Mouse (Mus musculus): ENCODE measurements around the gene Ice1. TPM values are rescaled to one million over a fixed set of nuclear protein-coding genes. Genes with fewer than 3 reads are reported as not detected.

Ice1 gene
- total RNA-seq, 2 experiments from 2014 or later, result 34.6 to 34.9 TPM

GRCm38 (mm10) chr13:70590248-70590762, 47.1 kb downstream of the Ice1 start:
- ATAC-seq (replicated peaks; ENCODE audit: low FRiP score, low TSS enrichment, poor library complexity, severe bottlenecking), result no peak

- peak; percentile 80 for ATAC-seq (replicated peaks; ENCODE audit: low FRiP score, low TSS enrichment, poor library complexity, severe bottlenecking)
These were observed 50.5 kb downstream of the Ice1 start for GRCm38 (mm10) chr13:70586969-70587368.

GRCm38 (mm10) chr13:70582517-70582916, 54.9 kb downstream of the Ice1 start:
- ATAC-seq (replicated peaks; ENCODE audit: low FRiP score, low TSS enrichment, poor library complexity, severe bottlenecking), result no peak

GRCm38 (mm10) chr13:70581509-70581908, 55.9 kb downstream of the Ice1 start:
- ATAC-seq (replicated peaks; ENCODE audit: low FRiP score, low TSS enrichment, poor library complexity, severe bottlenecking), result no peak

- no peak for ATAC-seq (replicated peaks; ENCODE audit: low FRiP score, low TSS enrichment, poor library complexity, severe bottlenecking)
These were observed 63.2 kb downstream of the Ice1 start for GRCm38 (mm10) chr13:70574216-70574615.

- ATAC-seq (replicated peaks; ENCODE audit: low FRiP score, low TSS enrichment, poor library complexity, severe bottlenecking), result no peak
These were observed 69.5 kb downstream of the Ice1 start for GRCm38 (mm10) chr13:70567889-70568288.

- ATAC-seq (replicated peaks; ENCODE audit: low FRiP score, low TSS enrichment, poor library complexity, severe bottlenecking), result no peak
These were observed 84.0 kb downstream of the Ice1 start for GRCm38 (mm10) chr13:70553456-70553855.

- ATAC-seq (replicated peaks; ENCODE audit: low FRiP score, low TSS enrichment, poor library complexity, severe bottlenecking), result no peak
These were observed 90.0 kb downstream of the Ice1 start for GRCm38 (mm10) chr13:70547457-70547856.

- no peak for ATAC-seq (replicated peaks; ENCODE audit: low FRiP score, low TSS enrichment, poor library complexity, severe bottlenecking)
These were observed 92.2 kb downstream of the Ice1 start for GRCm38 (mm10) chr13:70545261-70545660.

- no peak for ATAC-seq (replicated peaks; ENCODE audit: low FRiP score, low TSS enrichment, poor library complexity, severe bottlenecking)
These were observed 97.6 kb downstream of the Ice1 start for GRCm38 (mm10) chr13:70539842-70540241.

- ATAC-seq (replicated peaks; ENCODE audit: low FRiP score, low TSS enrichment, poor library complexity, severe bottlenecking), result no peak
These were observed 104.0 kb downstream of the Ice1 start for GRCm38 (mm10) chr13:70533412-70533811.

GRCm38 (mm10) chr13:70532719-70533118, 104.7 kb downstream of the Ice1 start:
- no peak for ATAC-seq (replicated peaks; ENCODE audit: low FRiP score, low TSS enrichment, poor library complexity, severe bottlenecking)

GRCm38 (mm10) chr13:70517651-70518050, 119.8 kb downstream of the Ice1 start:
- no peak for ATAC-seq (replicated peaks; ENCODE audit: low FRiP score, low TSS enrichment, poor library complexity, severe bottlenecking)

GRCm38 (mm10) chr13:70515004-70515403, 122.4 kb downstream of the Ice1 start:
- ATAC-seq (replicated peaks; ENCODE audit: low FRiP score, low TSS enrichment, poor library complexity, severe bottlenecking), result no peak

- ATAC-seq (replicated peaks; ENCODE audit: low FRiP score, low TSS enrichment, poor library complexity, severe bottlenecking), result no peak
These were observed 127.2 kb downstream of the Ice1 start for GRCm38 (mm10) chr13:70510199-70510598.

- ATAC-seq (replicated peaks; ENCODE audit: low FRiP score, low TSS enrichment, poor library complexity, severe bottlenecking), result no peak
These were observed 127.9 kb downstream of the Ice1 start for GRCm38 (mm10) chr13:70509375-70510016.

- no peak for ATAC-seq (replicated peaks; ENCODE audit: low FRiP score, low TSS enrichment, poor library complexity, severe bottlenecking)
These were observed 128.6 kb downstream of the Ice1 start for GRCm38 (mm10) chr13:70508708-70509374.
